Mouse (Mus musculus) gastrocnemius, postnatal 25 days (tissue): ENCODE data around the gene Zfp781. TPM values are rescaled to one million over a fixed set of nuclear protein-coding genes. Genes with fewer than 3 reads are reported as not detected.
A peak's percentile ranks its signal among the peaks of the same experiment; 100 is the strongest.
"Not testable (repeated sequence)": the region's sequence is repeated elsewhere in the genome, so short reads cannot be mapped to it uniquely, and the experiment has no call there.

ENCODE experiments used
- DNase-seq: peaks from one replicate; pipeline ENCODE4 v3.0.0; 2022
- long read RNA-seq, 2 experiments: library from polyadenylated mRNA; stranded (forward); transcript quantifications; one replicate each; pipeline ENCODE4 v2.0.0; 2021
- total RNA-seq, 2 experiments: library from RNA; stranded (reverse); gene quantifications; 1 replicate in 1 of 2; 2 replicates in 1 of 2; pipeline ENCODE4 v1.2.3; 2021

The Zfp781 gene
- total RNA-seq: under 1 TPM; 0.32 to 1.00 TPM
- long read RNA-seq, experiment 1: 0 reads
- long read RNA-seq, experiment 2, partial matches to known transcripts: 0 of 1 reads
- long read RNA-seq, experiment 2, other reads (novel, unspliced or antisense): 1 of 1 reads

DNA sequence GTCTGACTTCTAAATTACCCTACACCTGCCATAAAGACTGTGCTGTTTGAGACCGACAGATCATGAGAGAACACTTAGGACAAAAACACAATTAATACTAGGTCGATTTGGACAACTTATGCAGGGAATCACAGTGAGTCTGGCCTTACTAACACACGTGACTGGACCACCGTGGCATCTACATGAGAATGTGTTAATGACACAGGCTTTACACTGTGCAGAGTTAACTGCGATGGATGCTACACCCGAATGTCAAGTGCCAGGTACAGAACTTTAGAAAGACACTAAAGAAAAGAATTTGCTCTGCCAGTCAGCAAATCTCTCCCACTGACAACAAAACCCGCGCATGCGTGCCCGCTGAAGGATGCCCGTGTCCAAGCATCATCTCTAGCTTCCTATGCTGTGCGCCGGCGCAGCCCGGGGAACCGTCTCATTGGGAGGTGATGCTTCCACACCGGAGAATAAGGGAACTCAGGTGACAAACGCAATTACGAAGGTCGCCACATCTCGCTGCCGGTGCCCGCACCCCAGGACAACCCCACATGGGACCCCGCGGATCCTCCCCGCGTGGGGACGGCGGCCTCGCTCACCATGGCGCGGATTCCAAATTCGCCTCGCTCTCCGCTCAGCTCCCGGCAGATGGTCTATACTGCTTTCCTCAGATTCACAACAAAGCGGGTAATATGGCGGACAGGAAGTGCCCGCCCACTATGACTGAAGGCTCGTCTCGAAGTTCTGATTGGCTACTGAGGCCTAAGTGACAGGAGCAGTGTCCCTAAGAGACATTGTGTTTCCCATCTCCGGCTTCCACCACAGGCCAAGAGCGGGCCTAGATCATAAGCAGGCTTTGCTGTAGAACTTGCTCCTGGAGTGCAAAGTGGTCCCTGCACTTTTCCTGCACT is at the start of gene Zfp781:
TSS of gene Zfp781 (minus strand) at position 639 of the 902 bp plus-strand sequence.
- not testable (repeated sequence) for DNase-seq

GRCm38 (mm10) chr10:81978365-81979003 is 48.2 kb upstream of the Zfp781 start:
- DNase-seq: not testable (repeated sequence)

DNA sequence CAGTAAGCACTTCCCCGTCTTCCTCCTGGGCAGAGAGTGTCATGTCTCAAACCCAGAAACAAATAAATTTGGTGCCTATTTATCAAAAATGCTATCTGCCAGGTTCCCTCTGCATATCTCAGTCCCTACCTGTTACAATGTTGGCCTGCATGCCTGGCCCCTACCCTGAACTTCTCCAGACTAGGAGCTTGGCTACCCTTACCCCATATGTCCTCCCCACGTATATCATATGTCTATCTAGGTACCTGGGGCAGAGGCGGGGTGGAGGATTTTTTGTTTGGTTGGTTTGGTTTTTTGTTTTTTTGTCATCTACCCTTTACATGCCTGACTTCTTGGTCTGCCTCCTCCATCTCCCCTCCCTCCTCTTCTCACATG is 451 bp upstream of the Zfp781 start:
- DNase-seq: not testable (repeated sequence)

DNA sequence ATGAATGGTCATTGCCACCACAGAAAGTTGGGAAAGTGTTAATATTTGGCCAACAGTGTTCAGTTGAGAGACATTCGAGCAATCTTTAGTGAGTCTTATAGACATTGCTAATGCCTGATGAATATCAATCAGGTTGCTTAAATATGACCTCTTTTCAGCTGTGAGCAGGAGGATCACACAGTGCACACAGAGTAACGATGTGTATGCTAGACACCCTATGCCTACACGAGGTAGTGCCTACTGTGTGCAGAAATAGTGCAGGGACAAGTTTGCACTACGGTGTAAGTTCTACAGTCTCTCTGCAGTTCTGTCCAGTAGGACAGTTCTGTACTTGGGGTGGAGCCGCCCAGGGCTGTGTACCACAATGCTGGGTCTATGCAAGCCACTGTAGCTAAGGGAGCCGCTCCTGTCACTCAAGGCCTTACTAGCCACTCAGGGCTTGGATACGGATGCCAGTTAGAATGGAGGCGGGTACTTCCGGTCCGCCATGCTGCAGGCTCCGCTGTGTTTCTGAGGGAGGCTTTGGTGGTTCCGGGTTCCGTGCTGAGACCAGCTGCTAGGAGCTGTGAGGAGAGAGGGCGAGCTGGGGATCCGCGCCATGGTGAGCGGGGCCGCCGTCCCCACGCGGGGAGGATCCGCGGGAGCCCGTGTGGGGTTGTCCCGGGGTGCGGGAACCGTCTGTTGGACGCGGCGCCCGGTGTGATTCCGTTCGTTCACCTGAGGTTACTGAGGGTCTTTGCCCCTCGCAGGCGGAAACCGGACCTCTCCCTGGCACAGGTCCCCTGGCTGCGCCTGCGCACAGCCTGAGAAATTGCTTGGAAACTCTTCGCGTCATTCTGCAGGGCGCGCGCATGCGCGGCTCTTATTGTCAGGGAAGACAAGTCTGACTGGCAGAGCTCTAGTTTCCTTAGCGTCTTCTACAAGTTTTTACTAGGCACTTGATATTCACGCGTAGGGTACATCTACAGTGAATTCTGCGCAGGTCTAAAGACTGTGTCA is 66.6 kb downstream of the Zfp781 start, which contains the start of gene Gm32687:
TSS of gene Gm32687 (plus strand) at position 526 of the 999 bp plus-strand sequence.
- DNase-seq: peak; percentile 3

Other genes starting within 250 kb of the Zfp781 start
- 1 to 10 TPM; 4.8 to 5.2 TPM for gene Zfp433, start 225.7 kb downstream of the Zfp781 start, total RNA-seq
- gene Gm3055, start 159.3 kb downstream of the Zfp781 start, total RNA-seq: under 1 TPM; 0.13 to 0.51 TPM
- under 1 TPM; 0.64 to 0.87 TPM for gene Gm4767, start 118.3 kb downstream of the Zfp781 start, total RNA-seq
- 1 to 10 TPM; 1.7 to 2.0 TPM for gene Gm32687, start 66.5 kb downstream of the Zfp781 start, total RNA-seq
- gene Zfp873, start 117.6 kb upstream of the Zfp781 start, total RNA-seq: 1 to 10 TPM; 1.3 to 1.4 TPM
- gene BC024063, start 152.9 kb upstream of the Zfp781 start, total RNA-seq: 1 to 10 TPM in 1 of 2 experiments, under 1 TPM in 1; 0.88 to 1.2 TPM
- gene AU041133, start 197.5 kb upstream of the Zfp781 start, total RNA-seq: 1 to 10 TPM in 1 of 2 experiments, under 1 TPM in 1; 0.99 to 1.2 TPM